Mouse (Mus musculus): ENCODE measurements around the gene H2-M5.

Gene H2-M5

GRCm38 (mm10) chr17:36947051-36947819, 42.1 kb downstream of the H2-M5 start:
- peak; percentile 67 for DNase-seq

DNA sequence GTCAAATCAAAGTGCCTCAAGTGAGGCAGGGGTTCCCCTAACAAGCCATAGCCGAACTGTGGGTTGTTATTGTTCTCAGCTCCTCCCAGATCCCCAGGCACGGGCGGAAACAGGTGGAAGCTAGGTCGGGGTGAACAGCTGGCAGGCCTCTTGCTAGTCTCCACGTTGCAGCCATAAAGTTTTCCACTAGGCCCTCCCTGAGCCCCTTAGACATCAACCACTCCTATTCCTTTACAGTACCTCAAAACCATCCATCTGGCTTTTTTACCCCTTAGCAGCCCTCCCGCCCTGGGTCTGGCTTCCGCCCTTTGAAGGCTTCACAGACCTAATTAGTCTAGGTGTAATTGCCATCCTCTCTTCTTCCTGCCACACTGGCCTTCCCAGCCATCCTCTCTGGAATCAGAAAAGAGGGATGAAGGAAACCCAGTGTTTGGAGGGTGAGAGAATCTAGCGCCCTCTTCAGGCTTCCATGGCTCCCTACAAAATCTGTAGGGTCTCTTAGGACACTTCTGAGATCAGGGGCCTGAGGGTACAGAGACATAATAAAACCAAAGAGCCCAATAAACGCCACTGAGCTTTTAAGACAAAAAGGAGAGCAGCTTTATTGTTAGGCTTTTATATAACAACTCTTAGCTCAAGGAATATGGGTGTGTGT, 45.1 kb downstream of the H2-M5 start:
- DNase-seq, result no peak

DNA sequence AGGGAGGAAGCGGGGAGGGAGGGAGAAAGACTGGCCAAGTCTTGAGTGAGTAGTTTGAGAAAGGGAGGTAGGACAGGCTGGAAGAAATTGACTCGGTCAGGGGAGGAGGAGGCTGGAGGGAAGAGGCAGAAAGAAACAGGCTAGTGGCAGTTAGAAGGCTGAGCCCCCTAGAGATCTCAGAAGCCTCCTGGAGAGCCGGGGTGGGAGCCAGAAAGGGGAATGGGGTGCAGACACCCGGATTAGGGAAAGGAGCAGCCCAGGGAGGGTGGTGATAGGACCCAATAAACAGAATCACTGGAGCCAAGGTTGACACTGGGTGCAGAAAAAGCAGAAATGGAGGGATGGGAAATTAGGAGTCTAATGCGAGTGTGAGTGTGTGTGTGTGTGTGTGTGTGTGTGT, 45.6 kb downstream of the H2-M5 start:
- no peak for DNase-seq

DNA sequence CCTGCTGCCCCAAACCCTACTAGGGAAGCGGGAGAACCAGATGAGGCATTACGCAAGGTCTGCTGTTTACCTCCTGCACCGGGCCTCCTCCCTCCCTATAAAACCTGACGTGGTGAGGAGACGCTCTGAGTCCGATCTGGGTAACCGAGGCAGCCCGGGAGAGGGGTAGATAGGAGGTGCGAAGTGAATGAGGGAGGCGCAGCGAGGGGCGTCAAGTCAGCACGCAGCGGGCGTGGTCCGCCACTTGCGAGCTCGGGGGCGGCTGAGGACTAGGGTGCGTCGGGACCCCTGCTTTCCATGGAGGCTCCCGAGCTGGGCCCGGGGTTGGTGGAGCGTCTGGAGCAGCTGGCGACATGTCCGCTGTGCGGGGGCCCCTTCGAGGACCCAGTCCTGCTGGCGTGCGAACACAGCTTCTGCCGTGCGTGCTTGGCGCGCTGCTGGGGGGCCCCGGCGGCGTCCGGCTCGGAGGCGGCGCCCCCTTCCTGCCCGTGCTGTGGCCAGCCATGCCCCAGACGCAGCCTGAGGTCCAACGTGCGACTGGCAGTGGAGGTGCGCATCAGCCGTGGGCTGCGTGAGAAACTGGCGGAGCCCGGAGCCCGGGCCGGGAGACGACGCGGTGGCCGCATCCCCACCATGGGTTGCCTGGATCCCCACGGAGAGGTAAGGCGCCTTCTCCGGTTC, 46.4 kb downstream of the H2-M5 start, which contains the start of gene Rnf39:
Rnf39 (plus strand) TSS at position 128 of the 681 bp plus-strand sequence.
- no peak for DNase-seq

- peak; percentile 61 for DNase-seq
Observed at GRCm38 (mm10) chr17:36942391-36942790, 46.9 kb downstream of the H2-M5 start.

- DNase-seq, result no peak
Observed at GRCm38 (mm10) chr17:36938056-36938455, 51.3 kb downstream of the H2-M5 start.
